Mouse (Mus musculus): Measurements from ENCODE around the gene 4930519G04Rik. TPM values are rescaled to one million over a fixed set of nuclear protein-coding genes. Genes with fewer than 3 reads are reported as not detected.
A peak's percentile ranks its signal among the peaks of the same experiment; 100 is the strongest.
"Not testable (repeated sequence)": the region's sequence is repeated elsewhere in the genome, so short reads cannot be mapped to it uniquely, and the experiment has no call there.

Gene 4930519G04Rik
- not detected in 2 replicates for polyA plus RNA-seq (2016; fragmentation: Nextera tagmentation; extraction: Ambion mirVana)

DNA sequence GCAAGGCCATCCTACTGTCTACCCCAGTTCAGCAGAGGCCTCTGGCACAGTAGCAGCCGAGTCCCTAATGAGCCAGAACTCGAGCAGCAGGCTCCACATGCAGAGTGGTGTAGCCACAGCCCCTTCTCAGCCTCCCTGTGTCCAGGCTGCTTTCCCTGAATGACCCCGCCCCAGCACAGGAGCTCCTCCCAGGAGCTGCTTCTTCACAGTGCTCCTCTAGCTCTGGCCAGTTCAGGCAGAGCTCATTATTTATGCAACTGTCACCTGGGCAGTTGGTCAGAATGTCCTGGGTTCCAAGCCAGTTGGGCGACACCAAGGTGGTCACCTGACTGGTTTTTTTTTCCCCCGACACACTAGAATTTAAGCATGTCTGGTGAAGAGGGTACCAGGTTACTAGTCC is at the start of gene 4930519G04Rik:
Gene 4930519G04Rik, plus strand, starts transcription at position 301 of the 400 bp plus-strand sequence.
- H3K36me3 ChIP-seq; ATAC-seq (ENCODE audit: insufficient number of reproducible peaks, low FRiP score); H3K4me2 ChIP-seq; H3K4me3 ChIP-seq; H3K9me3 ChIP-seq (replicated peaks); H3K27ac ChIP-seq (ENCODE audit: poor library complexity, severe bottlenecking); H3K9ac ChIP-seq; H3K4me1 ChIP-seq (replicated peaks): not testable (repeated sequence)
- 80% methylated on average over 3 of the region's 5 CpGs for WGBS
- H3K27me3 ChIP-seq (replicated peaks) = peaks cover 45% of the 10 kb centered on the region

DNA sequence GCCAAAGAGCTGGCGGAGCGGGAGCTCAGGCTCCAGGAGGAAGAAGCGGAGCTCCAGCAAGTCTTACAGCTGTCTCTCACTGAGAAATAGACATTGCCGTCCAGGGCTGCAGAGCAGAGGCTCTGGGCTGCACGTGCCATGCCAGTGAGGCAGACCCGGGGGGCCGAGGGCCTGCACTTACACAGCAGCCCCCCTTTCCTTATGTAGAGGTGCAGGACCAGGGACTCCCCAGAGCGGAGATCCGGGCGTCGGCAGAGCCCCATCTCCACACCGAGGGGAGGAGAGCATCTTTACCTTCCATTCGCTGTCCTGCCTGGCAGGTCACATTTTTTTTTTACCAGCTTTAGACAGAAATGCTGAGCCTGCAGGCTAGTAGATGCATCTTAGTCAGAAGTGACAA is 49.1 kb upstream of the 4930519G04Rik start:
- Histone ChIP-seq H3K27me3 (replicated peaks) (no peaks in the 10 kb centered on the region), H3K9ac (no peak overlapping the region), H3K4me2 (no peak overlapping the region), H3K36me3 (peaks cover 68% of the 10 kb centered on the region), H3K4me3 (no peak overlapping the region), H3K27ac (ENCODE audit: poor library complexity, severe bottlenecking) (no peak overlapping the region), H3K4me1 (replicated peaks) (peaks cover 32% of the 10 kb centered on the region), H3K9me3 (replicated peaks) (no peaks in the 10 kb centered on the region)
- no peak for ATAC-seq (ENCODE audit: insufficient number of reproducible peaks, low FRiP score)
- WGBS = 90% methylated on average over 13 of the region's 13 CpGs

GRCm38 (mm10) chr5:114804958-114805357 is 48.5 kb upstream of the 4930519G04Rik start:
- Histone ChIP-seq H3K4me3 (no peak overlapping the region), H3K4me1 (replicated peaks) (peaks cover 32% of the 10 kb centered on the region), H3K4me2 (no peak overlapping the region), H3K27ac (ENCODE audit: poor library complexity, severe bottlenecking) (no peak overlapping the region), H3K27me3 (replicated peaks) (no peaks in the 10 kb centered on the region), H3K9ac (no peak overlapping the region), H3K9me3 (replicated peaks) (no peaks in the 10 kb centered on the region), H3K36me3 (peaks cover 62% of the 10 kb centered on the region)
- WGBS = 48% methylated on average over 3 of the region's 3 CpGs
- no peak for ATAC-seq (ENCODE audit: insufficient number of reproducible peaks, low FRiP score)

GRCm38 (mm10) chr5:114805436-114806350 is 47.8 kb upstream of the 4930519G04Rik start:
- H3K4me2 ChIP-seq = no peak overlapping the region
- H3K36me3 ChIP-seq = peaks cover 56% of the 10 kb centered on the region
- peaks cover 32% of the 10 kb centered on the region for H3K4me1 ChIP-seq (replicated peaks)
- H3K9me3 ChIP-seq (replicated peaks) = no peaks in the 10 kb centered on the region
- no peak overlapping the region for H3K9ac ChIP-seq
- ATAC-seq (ENCODE audit: insufficient number of reproducible peaks, low FRiP score) = no peak
- H3K4me3 ChIP-seq = no peak overlapping the region
- peak overlapping the region; percentile 81 for H3K27ac ChIP-seq (ENCODE audit: poor library complexity, severe bottlenecking)
- H3K27me3 ChIP-seq (replicated peaks) = no peaks in the 10 kb centered on the region
- WGBS = 58% methylated on average over 15 of the region's 15 CpGs

- H3K36me3 ChIP-seq = peaks cover 47% of the 10 kb centered on the region
- H3K27ac ChIP-seq (ENCODE audit: poor library complexity, severe bottlenecking) = peak overlapping the region; percentile 81
- WGBS = 72% methylated on average over 8 of the region's 8 CpGs
- H3K27me3 ChIP-seq (replicated peaks) = no peaks in the 10 kb centered on the region
- H3K4me2 ChIP-seq = peak overlapping the region; percentile 39; the same call in 1 of the 2 replicates
- no peaks in the 10 kb centered on the region for H3K9me3 ChIP-seq (replicated peaks)
- peak overlapping the region; percentile 29 for H3K9ac ChIP-seq
- H3K4me3 ChIP-seq = no peak overlapping the region
- no peak for ATAC-seq (ENCODE audit: insufficient number of reproducible peaks, low FRiP score)
- peaks cover 32% of the 10 kb centered on the region for H3K4me1 ChIP-seq (replicated peaks)
Measured at GRCm38 (mm10) chr5:114806636-114807035, 46.8 kb upstream of the 4930519G04Rik start.

GRCm38 (mm10) chr5:114807063-114807462 is 46.4 kb upstream of the 4930519G04Rik start:
- WGBS = 22% methylated on average over 9 of the region's 9 CpGs
- H3K4me2 ChIP-seq = peak overlapping the region; percentile 39
- peaks cover 44% of the 10 kb centered on the region for H3K36me3 ChIP-seq
- ATAC-seq (ENCODE audit: insufficient number of reproducible peaks, low FRiP score) = 0 out of 2 replicates have a peak, but pooled peaks have one; percentile 30
- H3K27me3 ChIP-seq (replicated peaks) = no peaks in the 10 kb centered on the region
- H3K27ac ChIP-seq (ENCODE audit: poor library complexity, severe bottlenecking) = peak overlapping the region; percentile 81
- peaks cover 32% of the 10 kb centered on the region for H3K4me1 ChIP-seq (replicated peaks)
- no peak overlapping the region for H3K4me3 ChIP-seq
- no peaks in the 10 kb centered on the region for H3K9me3 ChIP-seq (replicated peaks)
- H3K9ac ChIP-seq = peak overlapping the region; percentile 29

DNA sequence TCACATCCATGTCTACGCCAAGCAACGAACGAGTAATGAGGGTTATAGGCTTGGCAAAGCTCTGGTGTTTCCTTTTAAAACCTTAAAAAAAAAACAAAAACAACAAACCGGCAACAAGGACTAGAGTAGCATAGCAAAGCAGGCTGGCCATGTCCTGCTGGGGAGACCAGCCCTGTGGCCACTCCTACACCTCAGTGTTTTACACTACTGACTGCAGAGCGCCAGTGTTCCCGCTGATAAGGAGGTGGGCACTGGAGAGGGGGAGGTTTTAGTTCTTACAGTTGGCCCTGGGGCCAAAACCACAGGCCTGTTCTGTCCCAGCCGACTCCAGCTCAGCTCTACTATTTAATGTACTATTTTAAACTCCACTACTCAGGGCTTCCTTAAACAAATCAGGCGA is 46.0 kb upstream of the 4930519G04Rik start:
- Histone ChIP-seq H3K27me3 (replicated peaks) (no peaks in the 10 kb centered on the region), H3K4me3 (no peak overlapping the region), H3K27ac (ENCODE audit: poor library complexity, severe bottlenecking) (peak overlapping the region; percentile 81), H3K36me3 (peaks cover 40% of the 10 kb centered on the region), H3K9ac (no peak overlapping the region), H3K4me1 (replicated peaks) (peaks cover 37% of the 10 kb centered on the region), H3K4me2 (peak overlapping the region; percentile 39), H3K9me3 (replicated peaks) (no peaks in the 10 kb centered on the region)
- peak; percentile 81 for ATAC-seq (ENCODE audit: insufficient number of reproducible peaks, low FRiP score)
- 11% methylated on average over 8 of the region's 8 CpGs for WGBS

DNA sequence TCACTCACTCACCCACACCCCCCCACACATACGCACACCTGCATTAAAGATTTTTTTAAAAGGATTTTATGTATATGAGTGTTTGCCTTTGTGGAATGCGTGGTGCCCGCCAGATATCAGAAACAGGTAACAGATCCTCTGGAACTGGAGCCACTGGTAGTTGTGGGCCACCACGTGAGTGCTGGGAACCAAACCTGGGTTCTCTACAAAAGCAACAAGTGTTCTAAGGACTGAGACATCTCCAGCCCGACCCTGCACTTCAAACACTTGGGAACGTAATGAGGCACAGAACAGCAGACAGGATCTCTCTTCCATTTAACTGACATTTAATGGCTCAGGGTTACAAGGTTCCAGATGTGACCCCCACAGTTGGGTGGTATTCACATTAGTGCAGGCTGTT is 45.6 kb upstream of the 4930519G04Rik start:
- no peak for ATAC-seq (ENCODE audit: insufficient number of reproducible peaks, low FRiP score)
- 71% methylated on average over 6 of the region's 6 CpGs for WGBS
- Histone ChIP-seq H3K4me1 (replicated peaks) (peaks cover 41% of the 10 kb centered on the region), H3K4me3 (no peak overlapping the region), H3K9me3 (replicated peaks) (no peaks in the 10 kb centered on the region), H3K4me2 (no peak overlapping the region), H3K27me3 (replicated peaks) (no peaks in the 10 kb centered on the region), H3K27ac (ENCODE audit: poor library complexity, severe bottlenecking) (peak overlapping the region; percentile 81), H3K9ac (no peak overlapping the region), H3K36me3 (peaks cover 37% of the 10 kb centered on the region)

DNA sequence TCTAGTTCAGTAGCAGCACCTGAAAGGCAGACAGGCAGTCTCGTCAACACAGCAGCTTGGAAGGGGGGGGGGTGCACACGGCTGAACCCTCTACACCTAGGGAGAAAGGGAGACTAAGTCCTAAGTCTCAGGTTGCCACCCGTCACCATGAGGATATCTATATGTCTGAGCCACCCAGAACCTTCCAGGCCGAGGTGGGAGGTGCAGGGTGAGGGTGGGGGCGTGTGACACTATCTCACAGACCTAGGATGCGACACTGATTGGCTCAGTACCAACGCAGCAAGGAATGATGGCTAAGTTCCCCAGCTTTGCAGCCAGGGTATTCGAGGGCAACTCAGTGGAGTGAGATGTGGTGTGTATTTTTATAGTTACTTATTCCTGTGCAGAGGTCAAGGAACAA is 45.1 kb upstream of the 4930519G04Rik start:
- no peak overlapping the region for H3K9ac ChIP-seq
- WGBS = 73% methylated on average over 8 of the region's 8 CpGs

GRCm38 (mm10) chr5:114809181-114809756 is 44.2 kb upstream of the 4930519G04Rik start:
- no peak overlapping the region for H3K27ac ChIP-seq (ENCODE audit: poor library complexity, severe bottlenecking)
- H3K9ac ChIP-seq = no peak overlapping the region
- H3K4me1 ChIP-seq (replicated peaks) = peaks cover 41% of the 10 kb centered on the region
- 77% methylated on average over 10 of the region's 10 CpGs for WGBS
- peaks cover 23% of the 10 kb centered on the region for H3K36me3 ChIP-seq
- no peak overlapping the region for H3K4me3 ChIP-seq
- no peak for ATAC-seq (ENCODE audit: insufficient number of reproducible peaks, low FRiP score)
- no peaks in the 10 kb centered on the region for H3K27me3 ChIP-seq (replicated peaks)
- H3K9me3 ChIP-seq (replicated peaks) = no peaks in the 10 kb centered on the region
- no peak overlapping the region for H3K4me2 ChIP-seq

More for the DNA sequence above, 45.1 kb upstream of the 4930519G04Rik start:
- no peaks in the 10 kb centered on the region for H3K27me3 ChIP-seq (replicated peaks)
- ATAC-seq (ENCODE audit: insufficient number of reproducible peaks, low FRiP score) = no peak
- no peaks in the 10 kb centered on the region for H3K9me3 ChIP-seq (replicated peaks)
- no peak overlapping the region for H3K27ac ChIP-seq (ENCODE audit: poor library complexity, severe bottlenecking)
- no peak overlapping the region for H3K4me3 ChIP-seq
- no peak overlapping the region for H3K4me2 ChIP-seq
- H3K4me1 ChIP-seq (replicated peaks) = peaks cover 41% of the 10 kb centered on the region
- H3K36me3 ChIP-seq = peaks cover 32% of the 10 kb centered on the region

GRCm38 (mm10) chr5:114809826-114810225 is 43.6 kb upstream of the 4930519G04Rik start:
- Histone ChIP-seq H3K36me3 (peaks cover 17% of the 10 kb centered on the region), H3K4me2 (no peak overlapping the region), H3K4me1 (replicated peaks) (peaks cover 41% of the 10 kb centered on the region), H3K9ac (no peak overlapping the region), H3K9me3 (replicated peaks) (no peaks in the 10 kb centered on the region), H3K27ac (ENCODE audit: poor library complexity, severe bottlenecking) (no peak overlapping the region), H3K27me3 (replicated peaks) (no peaks in the 10 kb centered on the region), H3K4me3 (no peak overlapping the region)
- ATAC-seq (ENCODE audit: insufficient number of reproducible peaks, low FRiP score) = no peak
- WGBS = 86% methylated on average over 5 of the region's 5 CpGs
